Mouse (Mus musculus): ENCODE measurements around the gene Rhov.

DNA sequence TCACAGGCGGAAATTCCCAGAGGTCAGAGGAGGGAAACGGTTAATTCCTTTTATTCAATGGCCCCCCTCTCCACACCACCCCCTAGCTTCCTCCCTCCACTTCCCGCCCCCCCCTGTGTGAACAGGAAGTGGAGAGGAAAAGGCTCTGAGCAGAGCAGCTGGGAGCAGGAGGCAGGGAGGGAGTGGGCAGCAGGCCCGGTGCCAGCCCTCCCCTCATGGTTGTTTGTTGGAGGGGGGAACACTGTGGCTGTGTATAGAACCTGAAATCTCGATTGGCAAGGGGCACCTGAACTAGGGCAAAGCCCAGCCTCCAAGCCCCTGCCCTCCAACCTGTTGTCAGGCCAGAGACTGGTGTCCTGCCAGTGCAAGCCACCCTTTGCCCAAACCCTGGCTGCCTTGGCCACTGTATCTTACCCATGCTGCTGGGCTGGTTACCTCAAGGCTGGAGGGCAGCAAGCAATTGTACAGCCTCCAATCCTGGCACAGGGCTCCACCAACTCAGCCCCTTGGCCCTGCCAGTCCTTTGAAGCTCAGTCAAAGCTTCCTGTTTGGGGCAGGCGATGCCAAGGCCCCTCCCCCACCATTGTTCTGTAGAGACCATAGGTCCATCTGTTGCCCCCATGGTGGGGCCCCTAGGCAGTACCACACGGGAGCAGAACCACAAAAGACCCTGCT lies 29.9 kb upstream of the Rhov start:
- no peak for TF ChIP-seq EP300 (IDR thresholded peaks at IDR 0.05; ENCODE audit: low read depth)
- no peak for TF ChIP-seq CTCF (IDR thresholded peaks at IDR 0.05; ENCODE audit: low read depth)

Measured in heart, postnatal 0 days (tissue).